Mouse (Mus musculus) brain, embryonic 18.5 days (tissue): ENCODE results near the gene Kat2b.
"Not testable (repeated sequence)": the region's sequence is repeated elsewhere in the genome, so short reads cannot be mapped to it uniquely, and the experiment has no call there.

Source experiments
- DNase-seq: peaks from one replicate; pipeline ENCODE4 v3.0.0-alpha.2; 2012; ENCODE audit warnings: low read depth, low spot score

Kat2b gene

DNA sequence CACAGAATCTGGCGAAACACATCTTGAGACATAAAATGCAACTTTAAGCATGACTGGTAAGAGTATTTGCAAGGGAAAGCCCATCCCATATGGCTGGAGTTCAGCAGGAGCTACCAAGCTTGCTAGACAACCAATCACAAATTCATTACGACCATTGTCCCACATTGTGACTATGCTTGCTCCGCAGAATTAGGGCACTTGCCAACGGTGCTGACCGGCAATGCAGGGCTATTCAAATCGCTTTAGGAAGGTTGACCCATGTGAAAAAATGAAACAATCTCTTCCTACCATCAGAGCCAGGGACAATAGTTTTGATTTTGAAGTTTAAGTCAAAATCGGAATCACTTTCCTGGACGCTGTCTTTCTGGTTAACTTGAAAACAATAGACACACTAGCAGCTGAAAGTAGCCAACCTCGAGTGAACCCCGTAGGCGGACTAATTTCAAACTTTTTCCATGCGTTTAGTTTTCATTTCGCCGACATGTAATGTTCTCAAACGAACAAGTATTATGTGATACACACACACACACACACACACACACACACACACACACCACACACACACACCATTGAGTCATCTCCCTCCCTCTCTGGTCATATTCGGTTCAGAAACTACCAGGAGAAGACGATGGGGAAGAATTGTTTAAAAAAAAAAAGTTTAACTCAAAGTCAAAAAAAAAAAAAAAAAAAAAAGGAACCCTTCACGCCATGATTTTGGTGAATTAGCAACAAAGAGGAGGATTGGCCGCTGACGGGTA is at the start of gene Kat2b:
TSS of gene Kat2b (plus strand) at position 701 of the 758 bp plus-strand sequence.
- no peak for DNase-seq

DNA sequence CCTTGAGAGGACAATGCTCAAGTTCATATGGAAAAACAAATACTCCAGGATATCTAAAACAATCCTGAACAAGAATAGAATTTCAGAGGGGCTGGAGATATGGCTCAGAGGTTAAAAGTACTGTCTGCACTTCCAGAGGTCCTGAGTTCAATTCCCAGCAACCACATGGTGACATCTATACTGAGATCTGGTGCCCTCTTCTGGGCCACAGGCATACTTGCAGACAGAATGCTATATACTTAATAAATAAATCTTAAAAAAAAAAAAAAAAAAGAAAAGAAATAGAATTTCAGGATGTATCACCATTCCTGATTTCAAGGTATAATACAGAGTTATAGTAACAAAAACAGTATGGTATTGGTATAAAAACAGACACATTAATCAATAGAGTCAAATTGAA is 47.3 kb upstream of the Kat2b start:
- no peak for DNase-seq

DNA sequence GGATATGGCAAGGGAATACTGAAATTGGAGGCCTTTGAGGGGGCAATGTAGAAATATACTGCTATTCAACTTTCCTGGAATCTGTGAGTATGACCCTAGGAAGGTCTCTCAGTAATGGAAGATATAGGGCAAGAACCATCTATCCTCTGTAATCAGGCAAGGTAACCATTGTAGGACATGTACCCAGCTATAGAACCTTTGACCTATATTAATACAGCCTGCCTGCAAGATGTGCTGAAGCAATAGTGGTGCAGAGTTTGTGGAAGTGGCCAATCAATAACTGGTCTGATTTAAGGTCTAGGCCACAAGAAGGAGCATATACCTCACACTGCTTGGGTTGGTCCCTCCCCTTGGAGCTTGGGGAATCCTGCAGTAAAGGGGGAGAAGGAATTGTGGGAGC is 46.2 kb upstream of the Kat2b start:
- no peak for DNase-seq

DNA sequence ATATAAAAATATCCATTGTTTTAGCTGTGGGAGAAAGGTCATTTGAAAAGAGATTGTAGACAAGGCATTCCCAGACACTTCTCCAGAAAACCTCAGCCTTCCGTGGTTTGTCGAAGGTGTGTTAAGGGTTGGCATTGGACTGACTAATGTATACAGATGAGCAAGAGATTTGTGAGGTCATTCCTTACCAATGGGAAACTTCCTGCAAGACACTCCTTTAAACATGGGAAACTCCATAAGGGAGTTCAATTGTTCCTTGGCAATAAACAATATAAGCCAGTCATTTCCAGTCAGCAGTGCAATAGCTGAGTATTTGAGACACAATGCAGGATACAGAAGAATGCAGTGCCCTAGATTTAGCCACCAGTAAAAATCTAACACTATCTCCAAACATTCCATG is 38.6 kb upstream of the Kat2b start:
- DNase-seq = no peak

DNA sequence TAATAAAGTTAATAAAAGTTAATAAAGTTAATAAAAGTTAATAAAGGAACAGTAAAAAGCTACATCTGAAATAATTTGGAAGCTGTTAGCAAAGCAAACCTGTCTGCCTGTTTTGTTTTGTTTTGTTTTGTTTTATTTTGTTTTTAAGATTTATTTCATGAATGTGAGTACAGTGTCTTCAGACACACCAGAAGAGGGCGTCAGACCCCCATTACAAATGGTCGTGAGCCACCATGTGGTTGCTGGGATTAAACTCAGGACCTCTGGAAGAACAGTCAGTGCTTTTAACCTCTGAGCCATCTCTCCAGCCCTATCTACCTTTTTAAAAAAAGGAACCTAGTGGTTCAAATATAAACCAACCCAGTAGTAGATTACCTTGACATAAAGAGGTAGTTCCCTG is 35.5 kb upstream of the Kat2b start:
- DNase-seq = no peak

DNA sequence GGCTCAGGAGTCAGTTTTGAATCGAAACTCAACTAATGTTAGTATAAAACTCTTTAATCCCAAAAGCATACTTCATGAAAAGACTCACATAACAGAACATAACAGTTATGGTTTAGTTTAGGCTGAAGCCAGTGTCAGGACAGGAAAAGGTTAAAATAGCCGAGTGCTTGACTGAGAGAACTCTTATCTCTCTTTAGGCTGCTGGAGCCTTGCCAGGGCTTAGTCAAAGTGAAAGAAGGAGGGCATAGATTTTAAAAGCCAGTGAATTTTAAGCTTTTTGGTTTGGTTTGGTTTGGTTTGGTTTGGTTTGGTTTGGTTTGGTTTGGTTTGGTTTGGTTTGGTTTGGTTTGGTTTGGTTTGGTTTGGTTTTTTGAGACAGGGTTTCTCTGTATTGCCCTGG is 34.2 kb upstream of the Kat2b start:
- DNase-seq = no peak

DNA sequence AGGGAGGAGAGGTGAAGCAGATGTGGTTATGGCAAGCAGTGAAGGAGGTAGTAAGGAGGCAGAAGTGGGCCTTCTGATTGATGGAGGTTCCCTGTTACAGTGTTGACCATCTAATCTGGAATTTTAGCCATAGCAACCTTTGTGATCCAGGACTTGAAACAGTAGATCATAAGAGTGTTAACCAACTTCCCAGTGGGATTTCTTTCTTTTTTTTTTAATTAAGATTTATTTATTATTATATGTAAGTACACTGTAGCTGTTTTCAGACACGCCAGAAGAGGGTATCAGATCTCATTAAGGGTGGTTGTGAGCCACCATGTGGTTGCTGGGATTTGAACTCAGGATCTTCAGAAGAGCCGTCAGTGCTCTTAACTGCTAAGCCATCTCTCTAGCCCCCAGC is 27.3 kb upstream of the Kat2b start, which contains the start of gene Pp2d1:
TSS of gene Pp2d1 (minus strand) at position 101 of the 400 bp plus-strand sequence.
- DNase-seq = not testable (repeated sequence)

DNA sequence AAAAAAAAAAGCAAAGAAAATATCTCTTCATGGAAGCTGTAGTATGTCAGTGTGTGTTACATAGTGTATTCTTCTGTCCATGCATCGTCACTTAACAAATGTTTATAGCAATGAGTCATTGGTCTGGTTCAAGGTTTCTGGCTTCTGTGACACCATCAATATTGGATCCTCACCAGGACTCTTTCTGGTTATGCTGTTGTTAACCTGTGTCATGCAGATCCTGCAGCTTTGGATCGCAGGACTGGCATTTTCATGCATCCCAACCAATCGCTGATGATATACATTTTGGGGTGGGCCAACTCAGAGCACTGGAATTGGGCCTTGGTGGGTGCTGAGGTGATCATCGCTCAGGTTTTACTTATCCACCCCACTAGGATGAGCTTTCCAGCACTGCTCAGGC is 24.1 kb upstream of the Kat2b start:
- no peak for DNase-seq

DNA sequence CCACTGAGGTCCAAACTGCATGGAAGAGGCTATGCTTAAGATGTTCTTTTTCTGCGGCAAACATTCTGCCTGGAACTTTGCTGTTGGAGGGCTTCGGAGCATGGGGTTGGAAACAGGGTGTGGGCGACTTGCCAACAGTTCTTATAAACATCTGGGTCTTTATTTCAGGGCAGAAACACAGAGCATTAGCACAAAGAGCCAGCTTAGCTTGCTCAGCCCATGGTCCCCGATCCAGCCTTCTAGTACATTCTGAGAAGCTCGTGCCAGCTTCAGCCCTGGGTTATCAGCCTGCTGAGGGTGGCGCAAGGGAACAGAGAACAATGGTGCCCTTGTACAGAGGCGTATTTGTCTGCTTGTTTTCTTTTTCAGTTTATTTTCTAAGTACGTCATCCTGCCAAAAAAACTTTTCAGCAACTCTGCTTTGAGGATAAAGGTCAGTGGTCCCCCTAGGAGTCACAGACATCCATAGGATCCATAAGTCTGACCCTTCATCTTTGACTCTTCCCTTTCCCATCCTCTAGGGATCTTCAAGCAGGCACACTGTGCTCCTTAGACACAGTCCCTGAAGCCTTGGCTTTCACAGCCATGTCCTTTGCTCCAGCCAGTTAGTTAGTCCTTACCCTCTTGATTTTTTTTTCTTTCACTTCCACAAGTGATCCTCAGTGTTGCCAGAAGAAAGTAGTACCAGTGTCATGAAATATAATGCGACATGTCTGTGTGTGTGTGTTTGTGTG is 22.9 kb upstream of the Kat2b start:
- no peak for DNase-seq

DNA sequence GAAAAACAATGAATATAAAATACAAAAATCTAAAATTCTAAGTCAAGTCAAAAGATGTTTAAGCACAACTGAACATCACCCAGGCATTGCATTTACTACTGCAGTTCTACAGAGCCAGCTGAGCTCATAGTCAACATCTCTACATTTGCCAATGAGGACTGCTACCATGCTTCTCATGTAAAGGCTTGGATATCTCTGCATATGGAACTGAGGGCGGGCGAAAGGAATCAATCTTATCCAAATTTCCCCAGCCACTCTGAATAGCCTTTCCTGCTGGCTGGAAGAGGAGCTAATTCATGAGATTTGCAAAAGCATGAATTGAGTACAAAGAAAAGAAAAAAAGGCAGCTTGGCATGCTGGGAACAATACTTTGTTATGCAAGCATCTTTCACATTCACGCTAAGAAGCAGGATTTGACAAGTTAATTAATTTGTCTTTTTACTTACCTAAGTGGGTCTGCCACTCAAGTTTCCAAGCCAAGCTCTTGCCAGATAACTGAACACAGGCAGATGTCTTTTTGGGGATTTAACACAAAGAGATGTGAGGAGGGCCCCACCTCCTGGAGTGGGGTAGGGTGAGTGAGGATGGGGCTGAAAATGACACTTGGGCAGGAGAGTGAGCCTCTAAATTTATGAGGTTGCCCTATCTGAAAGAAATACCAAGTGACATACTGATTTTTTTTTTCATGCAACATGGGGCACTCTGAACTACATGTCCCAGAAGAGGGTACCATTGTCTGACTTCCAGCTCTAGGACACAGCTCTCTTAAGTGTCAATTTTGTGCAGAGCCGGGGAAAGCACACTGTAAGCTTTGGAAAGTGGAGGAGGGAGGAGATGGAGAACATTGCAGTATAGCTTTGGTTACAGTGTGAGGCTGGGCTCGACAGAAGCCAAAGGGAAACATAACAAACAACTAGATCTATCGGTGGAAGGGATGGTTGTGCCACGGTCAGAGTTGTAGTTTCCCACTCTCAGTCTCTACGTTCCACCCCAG is 15.1 kb upstream of the Kat2b start:
- DNase-seq = no peak

DNA sequence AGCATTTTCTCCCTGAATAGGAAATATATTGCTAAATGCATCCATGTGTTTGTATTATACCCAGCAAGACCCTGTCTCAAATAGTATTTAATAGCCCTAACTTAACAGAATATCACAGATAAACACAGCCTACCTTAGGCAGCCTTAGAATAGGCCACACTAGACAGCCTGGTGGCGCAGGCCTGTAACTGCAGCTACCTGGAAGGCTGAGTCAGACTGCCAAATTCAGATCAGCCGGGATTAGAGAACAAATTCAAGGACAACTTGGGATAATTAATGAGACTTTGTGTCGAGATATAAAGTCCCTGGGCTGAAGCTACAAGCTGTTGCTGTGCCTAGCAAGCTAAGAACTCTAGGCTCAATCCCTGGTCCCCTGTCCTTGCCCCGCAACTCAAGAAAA is 12.6 kb upstream of the Kat2b start:
- DNase-seq = no peak

DNA sequence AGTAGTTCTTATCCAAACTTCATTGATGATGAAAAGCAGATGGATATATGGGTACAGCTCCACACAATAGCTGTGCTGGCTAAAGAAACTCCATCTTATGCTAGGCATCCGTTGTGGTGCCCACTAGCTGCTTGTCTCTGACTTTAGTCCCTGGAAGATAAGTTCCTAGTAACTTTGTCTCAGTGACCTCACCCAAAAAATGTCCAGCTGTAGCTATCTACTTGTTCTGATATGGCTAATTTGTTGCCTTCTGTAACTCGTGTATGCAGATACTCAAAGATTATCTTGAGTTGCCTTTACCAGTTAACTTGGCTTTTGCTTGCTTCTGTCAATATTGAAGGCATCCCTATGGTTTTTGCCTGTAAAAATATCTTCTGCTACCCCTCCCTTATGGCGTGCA is 11.8 kb upstream of the Kat2b start:
- DNase-seq = no peak

DNA sequence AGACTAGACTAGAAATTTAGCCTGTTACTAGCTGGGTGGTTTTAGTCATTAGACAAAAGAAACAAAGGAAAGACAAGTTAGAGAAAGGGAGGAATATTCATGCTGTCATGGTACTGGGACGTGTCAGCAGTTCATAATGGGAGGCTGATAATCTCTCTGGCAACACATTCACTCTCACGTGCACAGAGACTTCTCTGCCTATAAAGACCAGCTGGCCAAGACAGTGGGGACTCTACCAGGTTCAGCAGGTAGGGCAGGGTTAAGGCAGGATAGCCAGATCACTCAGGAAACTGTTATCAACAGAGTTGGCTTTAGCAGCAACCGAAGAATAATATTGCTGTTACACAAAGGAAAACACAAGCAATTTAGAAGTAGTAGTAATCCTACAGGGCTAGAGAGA is 9.2 kb upstream of the Kat2b start:
- DNase-seq = no peak

DNA sequence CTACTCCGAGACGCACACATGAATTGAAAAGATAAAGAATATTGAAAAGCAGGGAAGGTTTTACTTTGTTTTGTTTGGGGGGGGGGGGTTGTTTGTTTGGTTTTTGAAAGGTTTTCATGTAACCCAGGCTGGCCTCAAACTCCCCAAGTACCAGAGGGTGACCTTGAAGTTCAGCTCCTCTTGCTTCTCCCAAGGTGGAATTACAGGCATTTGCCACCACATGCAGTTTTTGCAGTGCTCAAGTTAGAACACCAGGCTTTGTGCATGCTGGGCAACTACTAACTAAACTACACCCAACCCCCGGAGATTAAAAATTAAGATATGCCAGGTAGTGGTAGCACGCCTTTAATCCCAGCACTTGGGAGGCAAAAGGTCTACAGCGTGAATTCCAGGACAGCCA is 7.0 kb upstream of the Kat2b start:
- DNase-seq = no peak

DNA sequence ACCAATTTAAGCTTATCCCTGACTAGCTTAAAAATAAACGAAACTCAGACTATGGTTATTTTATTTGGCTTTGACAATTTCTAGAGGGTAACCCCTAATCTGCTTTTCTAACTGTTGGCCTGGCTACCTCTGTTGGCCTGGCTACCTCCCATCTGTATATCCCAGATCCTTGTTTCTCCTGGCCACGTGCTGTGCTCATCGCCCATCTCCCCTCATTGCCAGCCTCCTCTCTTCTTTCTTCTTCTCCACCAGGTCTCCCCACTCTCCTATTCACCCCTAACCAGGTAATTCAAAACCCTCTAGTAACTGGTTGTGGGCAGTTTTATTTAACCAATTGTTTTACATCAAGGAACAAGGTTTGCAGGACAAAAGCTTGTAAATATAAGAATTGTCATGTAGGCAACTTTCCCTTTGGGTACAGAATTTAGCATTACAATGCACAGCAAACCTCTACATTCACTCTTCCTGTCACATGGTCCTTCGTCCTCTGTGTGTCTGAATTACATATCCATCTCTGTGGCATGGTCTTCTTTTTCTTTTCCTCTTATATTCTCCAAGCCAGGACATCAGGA is 5.1 kb upstream of the Kat2b start:
- no peak for DNase-seq

DNA sequence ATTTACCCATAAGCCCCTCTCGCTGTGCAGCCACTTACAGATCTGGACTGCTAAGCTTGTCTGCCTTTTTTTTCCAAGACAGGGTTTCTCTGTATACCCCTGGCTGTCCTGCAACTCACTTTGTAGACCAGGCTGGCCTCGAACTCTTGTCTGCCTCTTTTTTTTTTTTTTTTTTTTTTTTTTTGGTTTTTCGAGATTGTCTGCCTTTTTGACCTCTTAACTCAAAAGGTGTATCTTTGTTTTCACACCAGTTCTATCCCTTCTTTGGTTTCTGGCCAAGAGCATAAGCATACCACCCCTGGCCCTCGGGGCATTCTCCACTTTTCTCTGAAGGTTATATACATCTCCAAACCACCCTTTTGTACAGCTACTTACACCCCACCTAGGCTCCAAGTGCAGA is 1.8 kb upstream of the Kat2b start:
- DNase-seq = no peak

DNA sequence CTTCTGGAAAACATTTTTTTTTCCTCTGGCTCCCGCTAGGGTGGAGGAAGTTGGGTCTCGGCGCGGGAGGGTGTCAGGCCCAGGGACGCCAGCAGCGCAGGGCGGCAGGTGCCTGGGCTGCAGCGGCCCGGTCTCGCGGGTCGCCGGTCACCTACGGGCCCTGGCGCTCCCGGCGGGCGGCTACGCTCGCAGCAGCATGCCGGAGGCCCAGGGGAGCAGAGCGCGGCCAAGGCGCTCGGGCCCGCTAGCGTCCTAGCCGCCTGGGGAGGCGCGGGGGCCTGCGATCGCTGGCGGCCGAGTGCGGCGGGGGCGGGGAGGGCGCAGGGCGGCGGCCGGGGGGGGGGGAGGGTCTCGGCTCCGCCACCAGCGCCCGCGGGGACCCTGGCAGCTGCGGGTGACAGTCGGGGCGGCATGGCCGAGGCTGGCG is 271 bp downstream of the Kat2b start:
- DNase-seq = no peak

DNA sequence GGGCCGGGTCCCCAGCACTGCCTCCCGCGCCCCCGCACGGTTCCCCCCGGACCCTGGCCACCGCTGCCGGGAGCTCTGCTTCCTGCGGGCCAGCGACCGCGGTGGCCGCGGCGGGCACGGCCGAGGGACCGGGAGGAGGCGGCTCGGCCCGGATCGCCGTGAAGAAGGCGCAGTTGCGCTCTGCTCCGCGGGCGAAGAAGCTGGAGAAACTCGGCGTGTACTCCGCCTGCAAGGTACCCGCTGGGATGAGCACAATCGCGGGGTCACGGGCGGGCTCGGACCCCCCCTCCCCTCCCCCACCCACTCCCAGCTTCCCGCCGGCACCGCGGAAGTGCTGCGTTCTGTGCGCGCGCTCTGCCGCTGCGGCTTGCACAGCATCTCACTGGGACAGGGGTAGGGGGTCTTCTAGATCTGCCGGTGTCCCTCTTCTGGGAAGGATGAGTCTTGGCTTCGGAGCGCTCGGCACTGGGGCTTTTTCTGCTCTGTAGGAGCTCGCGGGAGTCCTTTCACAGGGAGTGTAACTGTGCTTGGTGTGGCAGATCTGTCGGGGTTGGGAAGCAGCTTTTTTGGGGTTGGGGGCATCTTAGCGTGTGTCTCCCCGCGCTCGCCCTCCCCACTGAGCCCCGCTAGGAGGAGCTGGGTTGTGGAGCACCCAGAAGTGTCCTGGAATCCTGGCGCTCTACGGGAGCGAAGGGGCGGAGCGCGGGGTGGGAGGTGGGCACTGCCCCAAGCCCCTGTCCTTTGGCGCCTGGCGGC is 863 bp downstream of the Kat2b start:
- DNase-seq = no peak

DNA sequence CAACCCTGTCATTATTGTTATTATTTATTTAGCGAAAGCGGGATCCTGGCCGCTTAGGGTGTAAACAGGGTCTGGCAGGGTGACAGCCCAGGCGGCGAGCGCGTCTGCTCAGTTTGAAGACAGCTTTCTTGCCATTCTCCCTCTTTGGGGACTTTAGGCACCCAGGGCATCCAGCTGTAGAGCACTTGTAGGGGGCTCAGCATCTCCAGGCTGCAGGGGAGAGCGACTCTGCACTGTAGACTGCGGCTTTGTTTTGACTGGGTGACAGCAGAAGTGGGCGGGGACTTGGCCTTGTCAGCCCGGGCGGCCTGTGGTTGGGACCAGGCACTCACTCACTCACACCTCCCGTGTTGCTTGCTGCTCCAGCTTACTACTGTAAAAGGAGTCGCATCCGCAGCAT is 1.5 kb downstream of the Kat2b start:
- DNase-seq = no peak

DNA sequence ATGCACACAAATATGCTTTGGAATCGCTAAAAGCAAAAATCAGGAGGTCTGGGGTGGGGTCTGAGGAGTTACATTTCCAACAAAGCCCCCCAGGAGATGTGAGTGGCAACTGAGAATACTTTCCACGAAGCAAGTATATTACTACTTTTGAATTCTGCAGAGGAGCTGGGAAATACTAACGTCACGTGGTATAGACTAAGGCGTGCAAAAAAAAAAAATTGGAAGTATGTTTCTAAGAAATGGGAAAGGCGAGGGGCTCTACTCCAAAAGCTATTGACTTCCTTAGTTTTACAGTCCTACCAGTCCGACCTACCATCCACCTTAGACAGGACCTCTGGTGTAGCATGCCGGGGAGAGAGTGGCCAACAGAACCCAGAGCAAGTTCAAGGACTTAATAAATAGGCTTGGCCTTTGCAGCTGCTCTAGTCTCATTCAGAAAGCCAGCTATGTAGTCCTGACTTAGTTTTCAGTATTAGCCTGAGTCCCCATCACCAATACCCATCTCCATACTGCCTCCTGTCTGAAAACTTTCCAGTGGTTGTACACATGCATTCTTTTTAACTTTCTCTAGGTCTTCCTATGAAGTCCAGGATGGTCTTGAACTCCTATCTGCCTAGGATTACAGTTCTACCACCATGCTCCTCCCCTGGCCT is 2.2 kb downstream of the Kat2b start:
- DNase-seq = no peak
